Mouse (Mus musculus) neutrophil, adult 83 days (primary cell): ENCODE data around the gene Ppid. TPM values are rescaled to one million over a fixed set of nuclear protein-coding genes. Genes with fewer than 3 reads are reported as not detected.

ENCODE experiments used
- total RNA-seq, 2 experiments: library from RNA; stranded (reverse); gene quantifications; one replicate each; pipeline ENCODE4 v1.2.4; 2023

Ppid gene
- 10 to 100 TPM; 26.2 to 34.6 TPM for total RNA-seq

GRCm38 (mm10) chr3:79590863-79591792 is at the start of gene Ppid:
TSS of gene Ppid (plus strand) at chr3:79591342.

GRCm38 (mm10) chr3:79567703-79568362 is 23.3 kb upstream of the Ppid start, which contains the start of gene Fnip2:
TSS of gene Fnip2 (minus strand) at chr3:79567796.

GRCm38 (mm10) chr3:79628561-79629415 is 37.6 kb downstream of the Ppid start, which contains the start of gene 4930579G24Rik:
TSS of gene 4930579G24Rik (plus strand) at chr3:79629079.

GRCm38 (mm10) chr3:79629416-79629730 is 38.2 kb downstream of the Ppid start, which contains the start of gene Etfdh:
TSS of gene Etfdh (minus strand) at chr3:79629500.

Other genes starting within 250 kb of the Ppid start
- gene Fnip2, start 23.5 kb upstream of the Ppid start, total RNA-seq, result 10 to 100 TPM; 29.6 to 35.0 TPM
- 1 to 10 TPM; 9.6 to 9.7 TPM for gene 4930579G24Rik, start 37.7 kb downstream of the Ppid start, total RNA-seq
- 10 to 100 TPM; 20.4 to 22.1 TPM for gene Etfdh, start 38.2 kb downstream of the Ppid start, total RNA-seq
- gene Rxfp1, start 146.5 kb downstream of the Ppid start, total RNA-seq, result not detected